Comparison of ENCODE assay signal across 31 mouse cellular contexts in the genomic region with DNA sequence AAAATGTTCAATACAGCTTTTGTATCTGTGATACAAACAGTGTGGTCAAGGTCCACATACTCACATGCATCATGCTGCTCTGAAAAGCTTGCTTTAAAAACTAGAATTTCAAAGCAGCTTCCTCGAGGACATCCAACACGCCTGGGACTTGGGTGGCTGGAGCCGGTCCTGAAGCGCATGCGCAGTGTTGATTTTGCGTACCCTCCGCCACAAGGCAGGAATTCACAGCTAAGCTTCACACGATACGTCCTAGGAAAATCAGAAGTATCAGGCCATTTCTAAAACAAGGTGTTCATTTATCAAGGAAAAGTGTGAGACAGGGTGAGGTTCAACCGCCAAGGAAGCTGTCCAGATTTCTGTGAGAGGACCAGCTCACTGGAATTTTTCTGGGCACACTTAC.
DNase-seq lines count a peak whose midpoint lies in the region; ATAC-seq and TF ChIP-seq lines count a peak whose summit lies in the region.
"Had no signal": no experiment of that assay in that cellular context is flagged by ENCODE, and none has a peak within 500 bp of the region (broad histone marks: within the 10 kb centered on the region; RNA-seq: fewer than 3 reads in every experiment).

No protein-coding gene starts in this region.

- H3K4me3 ChIP-seq in hindbrain, embryonic 12.5 days: no peak overlapping the region
- H3K4me3 ChIP-seq in hindbrain, embryonic 11.5 days (ENCODE audit: low read depth, low read length): no peak overlapping the region
- H3K4me3 ChIP-seq in testis, adult 2 months (ENCODE audit: control insufficient read depth, low read depth, low read length): peak overlapping the region; percentile 67
- H3K4me3 ChIP-seq: embryonic facial prominence, embryonic 15.5 days; gastrocnemius, adult 2 months; heart, embryonic 10.5 days; heart, embryonic 15.5 days; hindbrain, embryonic 13.5 days; left cerebral cortex, adult 2 months; liver, embryonic 13.5 days; megakaryocyte, embryonic 14.5 days; midbrain, embryonic 12.5 days; myocyte; stomach, embryonic 15.5 days had no signal

- H3K27ac ChIP-seq in hindbrain, embryonic 12.5 days: peak overlapping the region; percentile 0; the same call in 1 of the 2 replicates
- no peak overlapping the region for H3K27ac ChIP-seq in hindbrain, embryonic 11.5 days (ENCODE audit: low read depth, low read length)
- no peak overlapping the region for H3K27ac ChIP-seq in testis, adult 2 months (ENCODE audit: control insufficient read depth, insufficient read depth, low read depth, low read length)
- H3K27ac ChIP-seq: embryonic facial prominence, embryonic 15.5 days; gastrocnemius, adult 2 months; heart, embryonic 15.5 days; left cerebral cortex, adult 2 months; liver, embryonic 13.5 days; midbrain, embryonic 12.5 days; stomach, embryonic 15.5 days had no signal

- H3K4me1 ChIP-seq in hindbrain, embryonic 12.5 days: peaks cover 26% of the 10 kb centered on the region
- no peaks in the 10 kb centered on the region for H3K4me1 ChIP-seq in hindbrain, embryonic 11.5 days (replicated peaks; ENCODE audit: control insufficient read depth, insufficient read depth, low read length)
- H3K4me1 ChIP-seq in testis, adult 2 months (ENCODE audit: control insufficient read depth, insufficient read depth, low read length): peaks cover 6% of the 10 kb centered on the region
- H3K4me1 ChIP-seq: liver, embryonic 13.5 days had no signal

- TF ChIP-seq POLR2A in testis, adult 2 months (IDR thresholded peaks at IDR 0.05; ENCODE audit: control insufficient read depth, low read depth, low read length): no peak

- DNase-seq in adrenal gland, adult 2 months: peak; percentile 70
- DNase-seq in adrenal gland, postnatal 4 days (ENCODE audit: low spot score in 2 of 2): no peak
- DNase-seq in hindbrain, embryonic 11.5 days (ENCODE audit: low spot score): no peak
- no peak for DNase-seq in testis, postnatal 14 days (ENCODE audit: low spot score)
- peak; percentile 22 for DNase-seq in fibroblast of lung, adult 2 months (ENCODE audit: low read depth)
- DNase-seq in gastrocnemius, adult 8-10 months (ENCODE audit: low spot score in 2 of 2): no peak
- DNase-seq: cerebellum, adult 11-12 months; cerebellum, adult 9-11 months; embryo, embryonic 11 days; gastrocnemius, adult 2 months; kidney, adult 11 months; kidney, postnatal 14 days; liver, embryonic 13.5 days; lung, adult 18-20 months; lung, postnatal 4 days; right cerebral cortex, postnatal 14 days; thymus, adult 18-20 months; thymus, postnatal 25 days had no signal

- H3K27me3 ChIP-seq in hindbrain, embryonic 12.5 days: no peaks in the 10 kb centered on the region
- H3K27me3 ChIP-seq in hindbrain, embryonic 11.5 days (ENCODE audit: control insufficient read depth, insufficient read depth, low read length): no peaks in the 10 kb centered on the region
- H3K27me3 ChIP-seq in testis, adult 2 months (ENCODE audit: control insufficient read depth, insufficient read depth, low read length): no peaks in the 10 kb centered on the region
- H3K27me3 ChIP-seq: embryonic facial prominence, embryonic 15.5 days; heart, embryonic 15.5 days; liver, embryonic 13.5 days; midbrain, embryonic 12.5 days; Patski; stomach, embryonic 15.5 days had no signal

- no peak overlapping the region for H3K9ac ChIP-seq in hindbrain, embryonic 12.5 days
- H3K9ac ChIP-seq in hindbrain, embryonic 11.5 days (ENCODE audit: low read depth, low read length): no peak overlapping the region
- H3K9ac ChIP-seq: embryonic facial prominence, embryonic 15.5 days; heart, embryonic 15.5 days; hindbrain, embryonic 13.5 days; liver, embryonic 13.5 days; midbrain, embryonic 12.5 days; stomach, embryonic 15.5 days had no signal

- 83% methylated on average over 10 of the region's 10 CpGs for WGBS in hindbrain, embryonic 12.5 days
- 88% methylated on average over 10 of the region's 10 CpGs for WGBS in hindbrain, embryonic 11.5 days

- ATAC-seq in hindbrain, embryonic 12.5 days (ENCODE audit: low FRiP score): no peak
- no peak for ATAC-seq in hindbrain, embryonic 11.5 days (ENCODE audit: low FRiP score)
- ATAC-seq: lung, postnatal 0 days; Patski had no signal

- H3K4me2 ChIP-seq in hindbrain, embryonic 12.5 days (replicated peaks): no peak overlapping the region
- H3K4me2 ChIP-seq in hindbrain, embryonic 11.5 days (replicated peaks; ENCODE audit: low read depth, low read length): no peak overlapping the region
- H3K4me2 ChIP-seq: embryonic facial prominence, embryonic 15.5 days; heart, embryonic 15.5 days; hindbrain, embryonic 13.5 days; liver, embryonic 13.5 days; midbrain, embryonic 12.5 days; stomach, embryonic 15.5 days had no signal

- TF ChIP-seq CTCF in testis, adult 2 months (IDR thresholded peaks at IDR 0.05; ENCODE audit: control insufficient read depth, insufficient read depth, insufficient replicate concordance, low read depth, low read length): no peak

- H3K36me3 ChIP-seq in hindbrain, embryonic 12.5 days: no peaks in the 10 kb centered on the region
- no peaks in the 10 kb centered on the region for H3K36me3 ChIP-seq in hindbrain, embryonic 11.5 days (ENCODE audit: control insufficient read depth, insufficient read depth, low read length)
- H3K36me3 ChIP-seq in testis, adult 2 months (ENCODE audit: control insufficient read depth, insufficient read depth, low read length): no peaks in the 10 kb centered on the region
- H3K36me3 ChIP-seq: embryonic facial prominence, embryonic 15.5 days; heart, embryonic 10.5 days; heart, embryonic 15.5 days; hindbrain, embryonic 13.5 days; liver, embryonic 13.5 days; midbrain, embryonic 12.5 days; stomach, embryonic 15.5 days had no signal

- no peaks in the 10 kb centered on the region for H3K9me3 ChIP-seq in hindbrain, embryonic 12.5 days (replicated peaks)
- H3K9me3 ChIP-seq in hindbrain, embryonic 11.5 days (ENCODE audit: control insufficient read depth, low read length): no peaks in the 10 kb centered on the region
- H3K9me3 ChIP-seq: embryonic facial prominence, embryonic 15.5 days; heart, embryonic 10.5 days; heart, embryonic 15.5 days; hindbrain, embryonic 13.5 days; liver, embryonic 13.5 days; megakaryocyte, embryonic 14.5 days; midbrain, embryonic 12.5 days; stomach, embryonic 15.5 days had no signal

Comparison
In these comparisons a context has a peak if more than half of its experiments do, and no peak if none do; other contexts are left out.
1. DNase-seq: peak in adrenal gland, adult 2 months (single experiment) and fibroblast of lung, adult 2 months (single experiment); none in adrenal gland, postnatal 4 days (0 of 2), hindbrain, embryonic 11.5 days (single experiment), testis, postnatal 14 days (single experiment) and gastrocnemius, adult 8-10 months (0 of 2).